Mouse (Mus musculus): Measurements from ENCODE around the gene Mfsd4a. TPM values are rescaled to one million over a fixed set of nuclear protein-coding genes. Genes with fewer than 3 reads are reported as not detected.

Gene Mfsd4a
- polyA plus RNA-seq, 1 experiment from 2014 or later, result 8.7 TPM

- Histone ChIP-seq H3K27me3 (replicated peaks; ENCODE audit: control insufficient read depth, insufficient read depth, low read length) (no peaks in the 10 kb centered on the region), H3K4me2 (ENCODE audit: low read depth, low read length) (no peak overlapping the region), H3K4me3 (ENCODE audit: low read length) (no peak overlapping the region), H3K27ac (ENCODE audit: low read length) (no peak overlapping the region), H3K9ac (ENCODE audit: low read depth, low read length) (no peak overlapping the region), H3K36me3 (ENCODE audit: control insufficient read depth, insufficient read depth, low read length) (no peaks in the 10 kb centered on the region), H3K9me3 (ENCODE audit: control insufficient read depth, low read length) (no peaks in the 10 kb centered on the region), H3K4me1 (ENCODE audit: control insufficient read depth, insufficient read depth, low read length) (peaks cover 4% of the 10 kb centered on the region)
- WGBS, result 61% methylated on average over 4 of the region's 4 CpGs
- ATAC-seq, result no peak
Measured at GRCm38 (mm10) chr1:132099016-132099415, 31.2 kb upstream of the Mfsd4a start.

- Histone ChIP-seq H3K27me3 (replicated peaks; ENCODE audit: control insufficient read depth, insufficient read depth, low read length) (no peaks in the 10 kb centered on the region), H3K27ac (ENCODE audit: low read length) (no peak overlapping the region), H3K36me3 (ENCODE audit: control insufficient read depth, insufficient read depth, low read length) (no peaks in the 10 kb centered on the region), H3K9ac (ENCODE audit: low read depth, low read length) (no peak overlapping the region), H3K4me2 (ENCODE audit: low read depth, low read length) (no peak overlapping the region), H3K9me3 (ENCODE audit: control insufficient read depth, low read length) (no peaks in the 10 kb centered on the region), H3K4me3 (ENCODE audit: low read length) (no peak overlapping the region), H3K4me1 (ENCODE audit: control insufficient read depth, insufficient read depth, low read length) (peaks cover 4% of the 10 kb centered on the region)
- ATAC-seq, result no peak
- 52% methylated on average over 1 of the region's 1 CpGs for WGBS
Measured at GRCm38 (mm10) chr1:132098076-132098475, 30.2 kb upstream of the Mfsd4a start.

GRCm38 (mm10) chr1:132095356-132096004, 27.6 kb upstream of the Mfsd4a start:
- no peaks in the 10 kb centered on the region for H3K27me3 ChIP-seq (replicated peaks; ENCODE audit: control insufficient read depth, insufficient read depth, low read length)
- WGBS, result 47% methylated on average over 11 of the region's 11 CpGs
- no peaks in the 10 kb centered on the region for H3K36me3 ChIP-seq (ENCODE audit: control insufficient read depth, insufficient read depth, low read length)
- ATAC-seq, result peak; percentile 91
- H3K4me3 ChIP-seq (ENCODE audit: low read length), result no peak overlapping the region
- peak overlapping the region; percentile 61 for H3K27ac ChIP-seq (ENCODE audit: low read length)
- H3K4me1 ChIP-seq (ENCODE audit: control insufficient read depth, insufficient read depth, low read length), result peaks cover 4% of the 10 kb centered on the region
- H3K4me2 ChIP-seq (ENCODE audit: low read depth, low read length), result no peak overlapping the region
- H3K9ac ChIP-seq (ENCODE audit: low read depth, low read length), result no peak overlapping the region
- no peaks in the 10 kb centered on the region for H3K9me3 ChIP-seq (ENCODE audit: control insufficient read depth, low read length)

- WGBS, result 93% methylated on average over 4 of the region's 4 CpGs
- no peak overlapping the region for H3K27ac ChIP-seq (ENCODE audit: low read length)
- no peak overlapping the region for H3K4me2 ChIP-seq (ENCODE audit: low read depth, low read length)
- H3K9me3 ChIP-seq (ENCODE audit: control insufficient read depth, low read length), result no peaks in the 10 kb centered on the region
- no peak for ATAC-seq
- peaks cover 4% of the 10 kb centered on the region for H3K4me1 ChIP-seq (ENCODE audit: control insufficient read depth, insufficient read depth, low read length)
- no peak overlapping the region for H3K9ac ChIP-seq (ENCODE audit: low read depth, low read length)
- no peaks in the 10 kb centered on the region for H3K27me3 ChIP-seq (replicated peaks; ENCODE audit: control insufficient read depth, insufficient read depth, low read length)
- no peaks in the 10 kb centered on the region for H3K36me3 ChIP-seq (ENCODE audit: control insufficient read depth, insufficient read depth, low read length)
- H3K4me3 ChIP-seq (ENCODE audit: low read length), result no peak overlapping the region
Measured at GRCm38 (mm10) chr1:132093269-132093668, 25.4 kb upstream of the Mfsd4a start.

- H3K4me1 ChIP-seq (ENCODE audit: control insufficient read depth, insufficient read depth, low read length), result peaks cover 6% of the 10 kb centered on the region
- H3K4me3 ChIP-seq (ENCODE audit: low read length), result no peak overlapping the region
- ATAC-seq, result no peak
- H3K27me3 ChIP-seq (replicated peaks; ENCODE audit: control insufficient read depth, insufficient read depth, low read length), result no peaks in the 10 kb centered on the region
- no peak overlapping the region for H3K4me2 ChIP-seq (ENCODE audit: low read depth, low read length)
- no peaks in the 10 kb centered on the region for H3K9me3 ChIP-seq (ENCODE audit: control insufficient read depth, low read length)
- no peak overlapping the region for H3K9ac ChIP-seq (ENCODE audit: low read depth, low read length)
- no peak overlapping the region for H3K27ac ChIP-seq (ENCODE audit: low read length)
- 85% methylated on average over 4 of the region's 4 CpGs for WGBS
- H3K36me3 ChIP-seq (ENCODE audit: control insufficient read depth, insufficient read depth, low read length), result no peaks in the 10 kb centered on the region
Measured at GRCm38 (mm10) chr1:132090266-132090665, 22.4 kb upstream of the Mfsd4a start.

GRCm38 (mm10) chr1:132089767-132090166, 21.9 kb upstream of the Mfsd4a start:
- no peaks in the 10 kb centered on the region for H3K9me3 ChIP-seq (ENCODE audit: control insufficient read depth, low read length)
- no peaks in the 10 kb centered on the region for H3K36me3 ChIP-seq (ENCODE audit: control insufficient read depth, insufficient read depth, low read length)
- H3K27me3 ChIP-seq (replicated peaks; ENCODE audit: control insufficient read depth, insufficient read depth, low read length), result no peaks in the 10 kb centered on the region
- no peak for ATAC-seq
- WGBS, result 74% methylated on average over 6 of the region's 6 CpGs
- H3K27ac ChIP-seq (ENCODE audit: low read length), result no peak overlapping the region
- no peak overlapping the region for H3K9ac ChIP-seq (ENCODE audit: low read depth, low read length)
- 0 out of 2 replicates have a peak, but pooled peaks cover 5% of the 10 kb centered on the region for H3K4me1 ChIP-seq (ENCODE audit: control insufficient read depth, insufficient read depth, low read length)
- H3K4me2 ChIP-seq (ENCODE audit: low read depth, low read length), result no peak overlapping the region
- no peak overlapping the region for H3K4me3 ChIP-seq (ENCODE audit: low read length)

GRCm38 (mm10) chr1:132088181-132088671, 20.4 kb upstream of the Mfsd4a start:
- WGBS, result 86% methylated on average over 5 of the region's 5 CpGs
- Histone ChIP-seq H3K36me3 (ENCODE audit: control insufficient read depth, insufficient read depth, low read length) (no peaks in the 10 kb centered on the region), H3K4me3 (ENCODE audit: low read length) (no peak overlapping the region), H3K9ac (ENCODE audit: low read depth, low read length) (no peak overlapping the region), H3K4me2 (ENCODE audit: low read depth, low read length) (no peak overlapping the region), H3K27ac (ENCODE audit: low read length) (no peak overlapping the region), H3K9me3 (ENCODE audit: control insufficient read depth, low read length) (no peaks in the 10 kb centered on the region), H3K27me3 (replicated peaks; ENCODE audit: control insufficient read depth, insufficient read depth, low read length) (no peaks in the 10 kb centered on the region), H3K4me1 (ENCODE audit: control insufficient read depth, insufficient read depth, low read length) (0 out of 2 replicates have a peak, but pooled peaks cover 5% of the 10 kb centered on the region)
- ATAC-seq, result no peak

- no peak overlapping the region for H3K9ac ChIP-seq (ENCODE audit: low read depth, low read length)
- 53% methylated on average over 7 of the region's 7 CpGs for WGBS
- H3K4me2 ChIP-seq (ENCODE audit: low read depth, low read length), result no peak overlapping the region
- H3K27ac ChIP-seq (ENCODE audit: low read length), result no peak overlapping the region
- ATAC-seq, result peak; percentile 83
- no peaks in the 10 kb centered on the region for H3K36me3 ChIP-seq (ENCODE audit: control insufficient read depth, insufficient read depth, low read length)
- H3K27me3 ChIP-seq (replicated peaks; ENCODE audit: control insufficient read depth, insufficient read depth, low read length), result no peaks in the 10 kb centered on the region
- 0 out of 2 replicates have a peak, but pooled peaks cover 5% of the 10 kb centered on the region for H3K4me1 ChIP-seq (ENCODE audit: control insufficient read depth, insufficient read depth, low read length)
- H3K9me3 ChIP-seq (ENCODE audit: control insufficient read depth, low read length), result no peaks in the 10 kb centered on the region
- no peak overlapping the region for H3K4me3 ChIP-seq (ENCODE audit: low read length)
Measured at GRCm38 (mm10) chr1:132085181-132086049, 17.6 kb upstream of the Mfsd4a start.

- H3K4me1 ChIP-seq (ENCODE audit: control insufficient read depth, insufficient read depth, low read length), result no peaks in the 10 kb centered on the region
- H3K9ac ChIP-seq (ENCODE audit: low read depth, low read length), result no peak overlapping the region
- H3K4me2 ChIP-seq (ENCODE audit: low read depth, low read length), result no peak overlapping the region
- 86% methylated on average over 2 of the region's 2 CpGs for WGBS
- H3K27me3 ChIP-seq (replicated peaks; ENCODE audit: control insufficient read depth, insufficient read depth, low read length), result no peaks in the 10 kb centered on the region
- no peaks in the 10 kb centered on the region for H3K9me3 ChIP-seq (ENCODE audit: control insufficient read depth, low read length)
- no peak for ATAC-seq
- H3K4me3 ChIP-seq (ENCODE audit: low read length), result no peak overlapping the region
- no peaks in the 10 kb centered on the region for H3K36me3 ChIP-seq (ENCODE audit: control insufficient read depth, insufficient read depth, low read length)
- no peak overlapping the region for H3K27ac ChIP-seq (ENCODE audit: low read length)
Measured at GRCm38 (mm10) chr1:132078413-132078812, 10.6 kb upstream of the Mfsd4a start.
